Mouse (Mus musculus): ENCODE data around the gene Cux2. TPM values are rescaled to one million over a fixed set of nuclear protein-coding genes. Genes with fewer than 3 reads are reported as not detected.

Cux2 gene
- polyA plus RNA-seq, 1 experiment from 2014 or later = 1.6 TPM

GRCm38 (mm10) chr5:121838341-121839127 is 211.4 kb downstream of the Cux2 start:
- no peak for TF ChIP-seq CTCF (IDR thresholded peaks at IDR 0.05)
- ATAC-seq (no peak), DNase-seq (ENCODE audit: low read depth, low spot score) (no peak)
- ChIA-PET POLR2A (interaction anchor here (0.7 to 7.0 kb wide), 2 partner anchors 19 to 25 kb away, joined by 3 to 61 read pairs; no protein-coding TSS in a partner anchor), CTCF (interaction anchor here (1.0 to 1.8 kb wide), 3 partner anchors 22 to 110 kb away, joined by 3 to 5 read pairs (median 4); no protein-coding TSS in a partner anchor)
- H3K27me3 ChIP-seq = no peaks in the 10 kb centered on the region
- in situ Hi-C loops (cut with MboI; ENCODE audit: low pct_unique_long_range_greater_than_20kb) = no loop called here

DNA sequence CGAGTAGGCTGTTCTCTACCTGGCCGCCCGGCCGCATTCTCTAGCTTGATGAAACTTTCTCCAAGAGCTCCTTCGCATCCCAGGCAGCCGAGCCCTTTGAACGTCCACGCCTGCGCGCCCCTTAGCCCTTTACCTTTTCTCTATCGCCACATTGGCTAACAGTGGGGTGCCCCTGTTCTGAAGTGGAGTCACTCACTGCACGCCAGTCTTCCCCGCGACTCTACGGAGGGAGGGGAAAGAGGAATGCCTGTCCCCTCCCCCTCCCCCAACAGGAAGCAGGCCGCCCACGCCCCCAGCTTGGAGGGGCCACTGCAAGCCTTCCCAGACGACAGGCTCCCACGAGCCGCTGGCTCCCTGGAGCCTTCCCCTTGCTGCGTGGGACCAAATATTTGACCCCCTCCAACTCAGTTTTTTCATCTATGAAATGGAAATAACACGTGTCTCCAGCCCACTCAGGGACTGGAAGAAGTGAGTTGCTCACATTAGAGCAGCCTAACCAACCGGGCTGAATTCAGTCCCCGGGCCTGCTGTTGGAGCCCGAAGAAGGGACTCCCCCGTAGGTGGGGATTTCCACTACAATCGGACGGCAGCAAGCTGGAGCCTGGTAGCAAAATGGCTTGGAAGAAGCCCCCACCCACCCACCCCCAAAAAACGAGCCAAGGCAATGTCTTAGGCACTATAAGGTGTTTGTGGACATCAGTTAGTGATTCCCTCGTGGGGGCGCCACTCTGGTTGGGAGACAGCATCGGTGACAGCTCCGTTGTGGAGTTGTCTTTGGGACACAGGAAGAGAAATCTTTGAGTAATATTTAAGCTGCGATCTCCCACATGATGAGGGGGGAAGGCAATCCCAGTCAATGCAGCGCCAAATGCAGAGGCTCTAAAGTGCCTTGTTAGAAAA is 212.2 kb downstream of the Cux2 start, which contains the start of gene Sh2b3:
Gene Sh2b3, minus strand, starts transcription at position 206 of the 900 bp plus-strand sequence.
- DNase-seq (ENCODE audit: low read depth, low spot score) = no peak
- ChIA-PET POLR2A (interaction anchor here (0.7 to 7.0 kb wide), 2 partner anchors 18 to 26 kb away, joined by 3 to 61 read pairs; no protein-coding TSS in a partner anchor), CTCF (interaction anchor here (1.0 to 1.8 kb wide), 8 partner anchors 12 to 109 kb away, joined by 3 to 5 read pairs (median 4); no protein-coding TSS in a partner anchor)
- no peak for TF ChIP-seq CTCF (IDR thresholded peaks at IDR 0.05)
- no peak for ATAC-seq
- in situ Hi-C loops (cut with MboI; ENCODE audit: low pct_unique_long_range_greater_than_20kb) = no loop called here
- no peaks in the 10 kb centered on the region for H3K27me3 ChIP-seq

DNA sequence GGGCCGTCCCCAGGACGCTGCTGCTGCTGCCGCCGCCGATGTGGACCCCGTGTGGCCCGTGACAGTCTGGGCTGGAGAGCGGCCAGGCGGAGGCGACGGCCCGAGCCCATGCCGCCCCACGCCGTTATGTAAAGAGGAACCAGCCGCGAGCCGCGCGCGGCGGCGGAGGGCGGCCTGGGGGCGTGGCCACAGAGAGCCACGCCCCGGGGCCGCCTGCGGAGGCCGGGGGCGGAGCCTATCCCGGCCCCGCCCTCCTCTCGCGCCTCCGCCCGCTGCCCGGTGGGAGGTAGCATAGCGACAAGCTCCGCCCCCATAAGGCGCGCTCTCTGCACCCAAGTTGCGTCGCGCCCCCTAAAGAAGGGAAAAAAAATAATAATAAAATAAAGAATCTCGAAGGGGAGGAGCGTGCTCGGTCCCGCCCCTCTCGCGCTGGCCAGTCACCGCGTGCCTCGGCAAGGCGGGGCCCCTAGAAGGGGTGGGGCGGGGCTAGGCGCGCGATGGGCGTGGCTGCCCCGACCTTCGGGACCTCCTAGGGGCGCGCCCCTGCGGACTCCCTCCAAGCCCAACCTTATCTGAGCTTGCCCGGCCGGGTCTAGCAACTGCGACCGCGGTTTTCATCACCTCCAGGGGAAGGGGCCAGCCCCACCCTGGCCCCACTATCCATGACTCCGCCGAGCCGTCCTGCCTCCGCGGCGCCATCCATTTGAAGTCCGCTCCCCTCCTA is 213.0 kb downstream of the Cux2 start:
- TF ChIP-seq CTCF (IDR thresholded peaks at IDR 0.05) = no peak
- in situ Hi-C loops (cut with MboI; ENCODE audit: low pct_unique_long_range_greater_than_20kb) = no loop called here
- DNase-seq (ENCODE audit: low read depth, low spot score) = peak; percentile 84
- no peaks in the 10 kb centered on the region for H3K27me3 ChIP-seq
- ATAC-seq = peak; percentile 64
- ChIA-PET POLR2A (interaction anchor here (0.8 to 7.0 kb wide), 3 partner anchors 11 to 24 kb away, joined by 3 to 61 read pairs (median 5); no protein-coding TSS in a partner anchor), CTCF (interaction anchor here (1.1 to 1.8 kb wide), 6 partner anchors 11 to 28 kb away, joined by 3 to 5 read pairs (median 4); no protein-coding TSS in a partner anchor)

GRCm38 (mm10) chr5:121835949-121836691 is 213.8 kb downstream of the Cux2 start:
- ATAC-seq (peak; percentile 31), DNase-seq (ENCODE audit: low read depth, low spot score) (no peak)
- POLR2A ChIA-PET = interaction anchor here (0.8 to 7.0 kb wide), 3 partner anchors 10 to 23 kb away, joined by 3 to 61 read pairs (median 5); no protein-coding TSS in a partner anchor
- in situ Hi-C loops (cut with MboI; ENCODE audit: low pct_unique_long_range_greater_than_20kb) = no loop called here
- CTCF ChIA-PET = interaction anchor here (1.2 to 1.8 kb wide), 5 partner anchors 10 to 21 kb away, joined by 3 to 5 read pairs (median 4); no protein-coding TSS in a partner anchor
- no peaks in the 10 kb centered on the region for H3K27me3 ChIP-seq
- TF ChIP-seq CTCF (IDR thresholded peaks at IDR 0.05) = no peak

GRCm38 (mm10) chr5:121834991-121835747 is 214.7 kb downstream of the Cux2 start:
- no peaks in the 10 kb centered on the region for H3K27me3 ChIP-seq
- ChIA-PET POLR2A (interaction anchor here (1.2 to 7.0 kb wide), 2 partner anchors 15 to 18 kb away, joined by 3 to 61 read pairs; no protein-coding TSS in a partner anchor), CTCF (interaction anchor here (1.2 to 2.8 kb wide), 4 partner anchors 8 to 23 kb away, joined by 4 to 8 read pairs (median 5); no protein-coding TSS in a partner anchor)
- in situ Hi-C loops (cut with MboI; ENCODE audit: low pct_unique_long_range_greater_than_20kb) = no loop called here
- DNase-seq (ENCODE audit: low read depth, low spot score) = no peak
- no peak for TF ChIP-seq CTCF (IDR thresholded peaks at IDR 0.05)
- no peak for ATAC-seq

GRCm38 (mm10) chr5:121834241-121834606 is 215.7 kb downstream of the Cux2 start:
- TF ChIP-seq CTCF (IDR thresholded peaks at IDR 0.05) = no peak
- no peaks in the 10 kb centered on the region for H3K27me3 ChIP-seq
- ATAC-seq (no peak), DNase-seq (ENCODE audit: low read depth, low spot score) (no peak)
- POLR2A ChIA-PET = interaction anchor here (0.7 to 7.0 kb wide), 3 partner anchors 9 to 19 kb away, joined by 3 to 61 read pairs (median 4); no protein-coding TSS in a partner anchor
- CTCF ChIA-PET = interaction anchor here (1.1 to 2.8 kb wide), 5 partner anchors 9 to 22 kb away, joined by 3 to 8 read pairs (median 6); no protein-coding TSS in a partner anchor
- in situ Hi-C loops (cut with MboI; ENCODE audit: low pct_unique_long_range_greater_than_20kb) = no loop called here

DNA sequence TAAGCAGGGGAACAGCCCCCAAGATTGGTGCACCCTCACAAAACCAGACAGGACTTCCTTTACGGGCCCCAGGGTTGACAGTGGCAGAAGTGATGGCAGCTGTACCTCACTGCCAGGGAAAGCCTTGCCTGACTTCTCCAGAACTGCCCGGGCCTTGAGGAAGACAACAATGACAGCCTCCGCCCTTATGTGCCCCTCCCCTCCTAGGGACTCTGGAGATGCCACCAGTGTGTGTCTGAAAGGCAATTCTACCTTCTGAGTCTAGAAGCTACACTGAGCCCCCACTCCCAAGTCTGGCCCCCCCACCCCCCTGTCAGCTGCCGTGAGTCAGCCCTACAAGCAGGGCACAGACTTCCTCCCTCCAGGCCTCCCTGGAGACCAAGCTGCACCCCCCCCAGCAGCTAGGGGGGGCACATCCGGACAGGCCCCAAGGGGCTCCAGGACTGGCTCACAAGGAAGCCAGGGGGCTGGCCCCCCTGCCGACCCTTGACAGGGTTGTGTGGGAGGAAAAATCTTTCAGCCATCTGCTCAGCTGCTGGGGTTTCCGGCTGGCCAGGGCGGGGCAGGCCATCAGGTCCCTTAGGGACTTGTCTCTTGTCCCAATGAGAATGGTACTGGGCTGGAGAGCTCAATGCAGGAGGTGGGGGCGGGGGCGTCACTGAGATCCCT is 216.2 kb downstream of the Cux2 start:
- ATAC-seq = no peak
- no peak for TF ChIP-seq CTCF (IDR thresholded peaks at IDR 0.05)
- ChIA-PET POLR2A (interaction anchor here (0.7 to 7.0 kb wide), 2 partner anchors 9 to 14 kb away, joined by 4 to 61 read pairs; no protein-coding TSS in a partner anchor), CTCF (interaction anchor here (1.1 to 2.8 kb wide), 5 partner anchors 9 to 21 kb away, joined by 3 to 8 read pairs (median 6); no protein-coding TSS in a partner anchor)
- H3K27me3 ChIP-seq = no peaks in the 10 kb centered on the region
- no peak for DNase-seq (ENCODE audit: low read depth, low spot score)
- in situ Hi-C loops (cut with MboI; ENCODE audit: low pct_unique_long_range_greater_than_20kb) = no loop called here

- no peak for TF ChIP-seq CTCF (IDR thresholded peaks at IDR 0.05)
Measured at GRCm38 (mm10) chr5:121833159-121833558, 216.7 kb downstream of the Cux2 start.

More at GRCm38 (mm10) chr5:121833159-121833558, 216.7 kb downstream of the Cux2 start:
- ATAC-seq (no peak), DNase-seq (ENCODE audit: low read depth, low spot score) (no peak)
- H3K27me3 ChIP-seq = no peaks in the 10 kb centered on the region
- ChIA-PET CTCF (interaction anchor here (1.8 to 2.8 kb wide), 5 partner anchors 8 to 21 kb away, joined by 3 to 8 read pairs (median 6); no protein-coding TSS in a partner anchor), POLR2A (interaction anchor here (0.6 to 7.0 kb wide), 2 partner anchors 13 to 393 kb away, joined by 8 to 61 read pairs; no protein-coding TSS in a partner anchor)
- in situ Hi-C loops (cut with MboI; ENCODE audit: low pct_unique_long_range_greater_than_20kb) = no loop called here
